Mouse (Mus musculus): ENCODE measurements at regions not wholly inside any gene's neighbourhood (a gene's known extent, or its start where the extent isn't known, plus 50 kb on each side); places are given as distances from the start of the nearest gene placed in this dataset.
A peak's percentile ranks its signal among the peaks of the same experiment; 100 is the strongest.

GRCm38 (mm10) chr2:115456372-115457022 is 125.0 kb upstream of the BC052040 start:
- no peak for DNase-seq

- no peak for DNase-seq
Observed at GRCm38 (mm10) chr2:115460028-115460881, 121.3 kb upstream of the BC052040 start.

GRCm38 (mm10) chr2:115460882-115461151 is 120.7 kb upstream of the BC052040 start:
- DNase-seq, result no peak

GRCm38 (mm10) chr2:115466170-115466569 is 115.3 kb upstream of the BC052040 start:
- no peak for DNase-seq

- DNase-seq, result no peak
Observed at GRCm38 (mm10) chr2:115467107-115467745, 114.3 kb upstream of the BC052040 start.

- DNase-seq, result no peak
Observed at GRCm38 (mm10) chr2:115467936-115468335, 113.6 kb upstream of the BC052040 start.

- DNase-seq, result no peak
Observed at GRCm38 (mm10) chr2:115468471-115468909, 113.0 kb upstream of the BC052040 start.

GRCm38 (mm10) chr2:115469165-115469821 is 112.2 kb upstream of the BC052040 start:
- peak; percentile 19 to 29 for DNase-seq

- no peak for DNase-seq
Observed at GRCm38 (mm10) chr2:115472393-115472792, 109.1 kb upstream of the BC052040 start.

- DNase-seq, result peak; percentile 20
Observed at GRCm38 (mm10) chr2:115483418-115484288, 97.9 kb upstream of the BC052040 start.

GRCm38 (mm10) chr2:115488465-115488864 is 93.1 kb upstream of the BC052040 start:
- no peak for DNase-seq

GRCm38 (mm10) chr2:115493020-115493419 is 88.5 kb upstream of the BC052040 start:
- DNase-seq, result no peak

- DNase-seq, result no peak
Observed at GRCm38 (mm10) chr2:115499904-115500303, 81.6 kb upstream of the BC052040 start.

- DNase-seq, result no peak
Observed at GRCm38 (mm10) chr2:115509527-115509926, 72.0 kb upstream of the BC052040 start.

GRCm38 (mm10) chr2:115511146-115511545 is 70.4 kb upstream of the BC052040 start:
- no peak for DNase-seq

GRCm38 (mm10) chr2:115511612-115512525 is 69.6 kb upstream of the BC052040 start:
- peak in 1 of 2 experiments; percentile 65 for DNase-seq

- no peak for DNase-seq
Observed at GRCm38 (mm10) chr2:115512891-115513290, 68.6 kb upstream of the BC052040 start.

GRCm38 (mm10) chr2:115513774-115514231 is 67.7 kb upstream of the BC052040 start:
- peak; percentile 47 to 63 for DNase-seq

- DNase-seq, result peak; percentile 67 to 73
Observed at GRCm38 (mm10) chr2:115514831-115515428, 66.6 kb upstream of the BC052040 start.

- no peak for DNase-seq
Observed at GRCm38 (mm10) chr2:115515470-115515869, 66.0 kb upstream of the BC052040 start.

Measured in kidney, postnatal 36 days (tissue).